Mouse (Mus musculus) myocyte (in vitro differentiated cells): ENCODE measurements around the gene Megf6. TPM values are rescaled to one million over a fixed set of nuclear protein-coding genes. Genes with fewer than 3 reads are reported as not detected.

ENCODE experiments used
- H3K27me3 ChIP-seq: one replicate; pipeline ENCODE4 v1.6.1; 2011; ENCODE audit not compliant: control insufficient read depth, insufficient read depth, insufficient read length
- H3K36me3 ChIP-seq: one replicate; pipeline ENCODE4 v1.6.1; 2011; ENCODE audit not compliant: control insufficient read depth, insufficient read depth
- H3K4me2 ChIP-seq: one replicate; pipeline ENCODE4 v1.6.1; 2011; ENCODE audit warnings: low read depth, control low read depth
- H3K4me3 ChIP-seq: one replicate; pipeline ENCODE4 v1.5.1; 2011; ENCODE audit warnings: mild to moderate bottlenecking, control low read depth, moderate library complexity
- H3K79me2 ChIP-seq: one replicate; pipeline ENCODE4 v1.6.1; 2011; ENCODE audit not compliant: control insufficient read depth, insufficient read depth
- H3ac ChIP-seq: one replicate; pipeline ENCODE4 v1.6.1; 2011; ENCODE audit not compliant: control insufficient read depth, insufficient read length
- CEBPB ChIP-seq: IDR thresholded peaks from 2 replicates; pipeline ENCODE4 v1.6.1; 2011; ENCODE audit warnings: mild to moderate bottlenecking, moderate library complexity; ENCODE audit not compliant: poor library complexity, insufficient read depth, severe bottlenecking
- E2F4 ChIP-seq: IDR thresholded peaks from one replicate; pipeline ENCODE4 v1.6.1; 2011; ENCODE audit warnings: mild to moderate bottlenecking, control low read depth, moderate library complexity; ENCODE audit not compliant: insufficient read depth
- MAX ChIP-seq: IDR thresholded peaks from one replicate; pipeline ENCODE4 v1.6.1; 2011; ENCODE audit warnings: low read depth, mild to moderate bottlenecking, control low read depth
- MYOD1 ChIP-seq, 3 experiments: IDR thresholded peaks; one replicate each; pipeline ENCODE4 v1.6.1; 2011; ENCODE audit warnings: control low read depth in 2 of 3, low read depth in 2 of 3, mild to moderate bottlenecking in 2 of 3, moderate library complexity in 1 of 3; ENCODE audit not compliant: insufficient read length in 2 of 3, control insufficient read depth in 1 of 3
- MYOG ChIP-seq, 3 experiments: IDR thresholded peaks; one replicate each; pipeline ENCODE4 v1.6.1; 2011; ENCODE audit warnings: control low read depth in 2 of 3, low read depth in 2 of 3, mild to moderate bottlenecking in 2 of 3; ENCODE audit not compliant: insufficient read length in 2 of 3, control insufficient read depth in 1 of 3, insufficient read depth in 1 of 3
- POLR2A ChIP-seq: IDR thresholded peaks from one replicate; pipeline ENCODE4 v1.6.1; 2011; ENCODE audit warnings: low read depth, mild to moderate bottlenecking, control low read depth, moderate library complexity; ENCODE audit not compliant: insufficient read length
- POLR2AphosphoS2 ChIP-seq: IDR thresholded peaks from one replicate; pipeline ENCODE4 v1.6.1; 2011; ENCODE audit warnings: low read depth, control low read depth; ENCODE audit not compliant: insufficient read length
- REST ChIP-seq: IDR thresholded peaks from one replicate; pipeline ENCODE4 v1.6.1; 2011; ENCODE audit warnings: mild to moderate bottlenecking, control low read depth, moderate library complexity; ENCODE audit not compliant: insufficient read depth, insufficient read length
- SRF ChIP-seq: IDR thresholded peaks from one replicate; pipeline ENCODE4 v1.6.1; 2011; ENCODE audit warnings: low read depth; ENCODE audit not compliant: control insufficient read depth, insufficient read length
- TCF12 ChIP-seq: IDR thresholded peaks from one replicate; pipeline ENCODE4 v1.6.1; 2011; ENCODE audit warnings: mild to moderate bottlenecking, control low read depth; ENCODE audit not compliant: poor library complexity, insufficient read depth, severe bottlenecking
- TCF3 ChIP-seq: IDR thresholded peaks from one replicate; pipeline ENCODE4 v1.6.1; 2011; ENCODE audit warnings: low read depth, control low read depth; ENCODE audit not compliant: insufficient read length
- USF1 ChIP-seq: IDR thresholded peaks from one replicate; pipeline ENCODE4 v1.6.1; 2011; ENCODE audit warnings: low read depth, mild to moderate bottlenecking, control low read depth, moderate library complexity
- polyA plus RNA-seq: library from polyadenylated mRNA; unstranded; fragments of >200 nt; fragmentation: generic; extraction: Trizol; gene quantifications from one replicate; pipeline ENCODE4 v1.2.1, GENCODE M21; 2012; ENCODE audit warnings: missing spikeins

Gene Megf6
- polyA plus RNA-seq, 1 experiment = not detected

GRCm38 (mm10) chr4:154188948-154189347, 18.4 kb downstream of the Megf6 start:
- no peak overlapping the region for H3K4me3 ChIP-seq
- no peaks in the 10 kb centered on the region for H3K36me3 ChIP-seq
- H3K4me2 ChIP-seq = no peak overlapping the region
- no peaks in the 10 kb centered on the region for H3K79me2 ChIP-seq
- no peak for TF ChIP-seq POLR2A
- TF ChIP-seq MAX = no peak
- TF ChIP-seq REST = no peak
- no peak for TF ChIP-seq USF1
- H3ac ChIP-seq = no peak overlapping the region
- H3K27me3 ChIP-seq = no peaks in the 10 kb centered on the region

- H3K4me2 ChIP-seq = no peak overlapping the region
- TF ChIP-seq MYOD1 (IDR thresholded peaks at IDR 0.05; ENCODE audit: control insufficient read depth in 1 of 3, insufficient read length in 2 of 3, low read depth in 2 of 3) (no peak), POLR2A (no peak), SRF (no peak), MAX (no peak), USF1 (no peak), MYOG (IDR thresholded peaks at IDR 0.05; ENCODE audit: control insufficient read depth in 1 of 3, insufficient read depth in 1 of 3, insufficient read length in 2 of 3, low read depth in 2 of 3) (no peak)
- no peak overlapping the region for H3K4me3 ChIP-seq
- no peaks in the 10 kb centered on the region for H3K36me3 ChIP-seq
- H3K79me2 ChIP-seq = no peaks in the 10 kb centered on the region
- H3ac ChIP-seq = no peak overlapping the region
- no peaks in the 10 kb centered on the region for H3K27me3 ChIP-seq
These were observed 27.4 kb downstream of the Megf6 start for GRCm38 (mm10) chr4:154197961-154198360.

GRCm38 (mm10) chr4:154198377-154198961, 27.9 kb downstream of the Megf6 start:
- no peak overlapping the region for H3K4me3 ChIP-seq
- no peak overlapping the region for H3K4me2 ChIP-seq
- TF ChIP-seq CEBPB = no peak
- TF ChIP-seq USF1 = no peak
- TF ChIP-seq POLR2A = no peak
- no peak for TF ChIP-seq MAX
- no peak for TF ChIP-seq TCF12
- no peak for TF ChIP-seq TCF3
- no peak for TF ChIP-seq POLR2AphosphoS2
- no peak for TF ChIP-seq MYOD1 (IDR thresholded peaks at IDR 0.05; ENCODE audit: control insufficient read depth in 1 of 3, insufficient read length in 2 of 3, low read depth in 2 of 3)
- no peak for TF ChIP-seq E2F4
- H3ac ChIP-seq = no peak overlapping the region
- H3K27me3 ChIP-seq = no peaks in the 10 kb centered on the region
- H3K36me3 ChIP-seq = no peaks in the 10 kb centered on the region
- H3K79me2 ChIP-seq = no peaks in the 10 kb centered on the region

GRCm38 (mm10) chr4:154201511-154201910, 31.0 kb downstream of the Megf6 start:
- TF ChIP-seq SRF (no peak), MAX (no peak), E2F4 (no peak), USF1 (no peak), POLR2AphosphoS2 (no peak)
- H3K4me2 ChIP-seq = no peak overlapping the region

GRCm38 (mm10) chr4:154204532-154204931, 34.0 kb downstream of the Megf6 start:
- H3K27me3 ChIP-seq = no peaks in the 10 kb centered on the region
- no peak overlapping the region for H3K4me3 ChIP-seq
- H3K79me2 ChIP-seq = no peaks in the 10 kb centered on the region
- TF ChIP-seq MYOG (IDR thresholded peaks at IDR 0.05; ENCODE audit: control insufficient read depth in 1 of 3, insufficient read depth in 1 of 3, insufficient read length in 2 of 3, low read depth in 2 of 3) = no peak
- no peak for TF ChIP-seq POLR2AphosphoS2
- TF ChIP-seq CEBPB = no peak
- TF ChIP-seq REST = no peak
- TF ChIP-seq SRF = no peak
- TF ChIP-seq MAX = no peak
- TF ChIP-seq E2F4 = no peak
- TF ChIP-seq USF1 = no peak
- TF ChIP-seq POLR2A = no peak
- no peak for TF ChIP-seq TCF3
- TF ChIP-seq MYOD1 (IDR thresholded peaks at IDR 0.05; ENCODE audit: control insufficient read depth in 1 of 3, insufficient read length in 2 of 3, low read depth in 2 of 3) = no peak
- no peak for TF ChIP-seq TCF12
- H3ac ChIP-seq = no peak overlapping the region
- H3K36me3 ChIP-seq = no peaks in the 10 kb centered on the region
- H3K4me2 ChIP-seq = no peak overlapping the region

More at GRCm38 (mm10) chr4:154201511-154201910, 31.0 kb downstream of the Megf6 start:
- Histone ChIP-seq H3ac (no peak overlapping the region), H3K36me3 (no peaks in the 10 kb centered on the region), H3K4me3 (no peak overlapping the region), H3K27me3 (no peaks in the 10 kb centered on the region), H3K79me2 (no peaks in the 10 kb centered on the region)
